In the genomic region with DNA sequence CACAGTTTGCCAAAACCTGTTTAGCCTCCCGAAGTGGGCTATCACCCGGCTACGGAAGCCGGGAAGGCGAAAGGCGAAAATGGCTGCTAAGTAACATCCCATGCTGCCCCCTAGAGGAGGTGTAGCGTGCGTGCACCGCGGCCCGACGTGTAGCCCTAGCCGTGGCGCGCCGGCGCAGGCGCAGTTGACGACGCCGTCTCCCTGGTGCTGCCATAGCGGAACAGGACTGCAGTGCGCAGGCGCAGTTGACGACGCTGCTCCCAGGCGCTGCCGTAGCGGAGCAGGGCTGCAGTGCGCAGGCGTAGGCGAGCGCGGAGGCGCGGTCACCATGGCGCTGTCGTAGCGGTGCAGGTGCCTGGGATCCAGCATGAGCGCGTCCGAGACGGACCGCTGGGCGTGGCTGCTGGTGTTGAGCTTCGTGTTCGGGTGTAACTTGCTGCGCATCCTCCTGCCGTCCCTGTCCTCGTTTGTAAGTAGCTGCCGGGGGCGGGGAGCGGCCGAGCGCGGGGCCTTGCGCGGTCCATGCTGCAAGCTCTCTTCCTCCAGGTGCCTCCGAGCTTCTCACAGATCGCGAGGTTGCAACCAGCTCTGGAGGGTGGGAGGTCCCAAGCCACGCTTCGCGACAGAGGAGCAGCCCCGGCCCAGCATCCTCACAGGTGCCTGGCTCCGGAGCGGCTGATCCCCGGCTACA, we compare ENCODE assay signal across 8 mouse cellular contexts. TPM values are rescaled to one million over a fixed set of nuclear protein-coding genes. Genes with fewer than 3 reads are reported as not detected.
DNase-seq lines count a peak whose midpoint lies in the region; ATAC-seq lines count a peak whose summit lies in the region.

Wrb (plus strand) TSS at position 298 of the 691 bp plus-strand sequence.

- DNase-seq in adipocyte (ENCODE audit: low spot score), result peak; percentile 100
- DNase-seq in embryo, embryonic 10 days (ENCODE audit: low spot score), result peak; percentile 100
- DNase-seq in gastrocnemius, postnatal 10 days, result peak; percentile 100
- peak; percentile 100 for DNase-seq in induced T-regulatory cell, adult 2 months (ENCODE audit: low read depth)
- peak; percentile 99 to 100 for DNase-seq in left cerebral cortex, adult 9 months (ENCODE audit: low spot score in 2 of 2)
- DNase-seq in right cerebral cortex, postnatal 14 days, result peak; percentile 100
- peak; percentile 99 to 100 for DNase-seq in urinary bladder, postnatal 36 days (ENCODE audit: low spot score in 2 of 2)

- ATAC-seq in megakaryocyte progenitor cell, adult 5-6 weeks (replicated peaks; ENCODE audit: poor library complexity), result peak; percentile 94

RNA-seq across cellular contexts. Expression of gene Wrb, which starts in this region (rescaled TPM):
- total RNA-seq in gastrocnemius, postnatal 10 days (2021), result 10 to 100 TPM in 1 of 2 experiments, 1 to 10 TPM in 1; 9.6 to 12.1 TPM
- 10.5 and 13.3 TPM in 2 replicates for total RNA-seq in megakaryocyte progenitor cell, adult 5-6 weeks (2015)
- 16.2 and 20.1 TPM in 2 replicates for total RNA-seq in megakaryocyte progenitor cell, adult 5-6 weeks (2017)

Comparison
In these comparisons a context has a peak if more than half of its experiments do, and no peak if none do; other contexts are left out.
1. Peak in every context shown above with its lines: DNase-seq and ATAC-seq.